Mouse (Mus musculus) right cerebral cortex, postnatal 25 days (tissue): ENCODE data around the gene Adck1.

Experiments
- DNase-seq: peaks from one replicate; pipeline ENCODE4 v3.0.0; 2022

Gene Adck1

GRCm38 (mm10) chr12:88475833-88476232, 115.5 kb downstream of the Adck1 start:
- no peak for DNase-seq

GRCm38 (mm10) chr12:88476702-88477101, 116.3 kb downstream of the Adck1 start:
- no peak for DNase-seq

- no peak for DNase-seq
Observed at GRCm38 (mm10) chr12:88481657-88482056, 121.3 kb downstream of the Adck1 start.

- DNase-seq: no peak
Observed at GRCm38 (mm10) chr12:88490881-88491280, 130.5 kb downstream of the Adck1 start.
